Mouse (Mus musculus) urinary bladder, postnatal 10 days (tissue): Measurements from ENCODE around the gene Lmntd1.

Experiments used
- DNase-seq: peaks from one replicate; pipeline ENCODE4 v3.0.0; 2022; ENCODE audit warnings: low spot score

The Lmntd1 gene

GRCm38 (mm10) chr6:145614219-145614618 is at the start of gene Lmntd1:
TSS of gene Lmntd1 (minus strand) at chr6:145614319.
- DNase-seq, result no peak

- DNase-seq, result no peak
These were observed 46.8 kb upstream of the Lmntd1 start for GRCm38 (mm10) chr6:145660943-145661342.

GRCm38 (mm10) chr6:145659116-145659515 is 45.0 kb upstream of the Lmntd1 start:
- no peak for DNase-seq

DNA sequence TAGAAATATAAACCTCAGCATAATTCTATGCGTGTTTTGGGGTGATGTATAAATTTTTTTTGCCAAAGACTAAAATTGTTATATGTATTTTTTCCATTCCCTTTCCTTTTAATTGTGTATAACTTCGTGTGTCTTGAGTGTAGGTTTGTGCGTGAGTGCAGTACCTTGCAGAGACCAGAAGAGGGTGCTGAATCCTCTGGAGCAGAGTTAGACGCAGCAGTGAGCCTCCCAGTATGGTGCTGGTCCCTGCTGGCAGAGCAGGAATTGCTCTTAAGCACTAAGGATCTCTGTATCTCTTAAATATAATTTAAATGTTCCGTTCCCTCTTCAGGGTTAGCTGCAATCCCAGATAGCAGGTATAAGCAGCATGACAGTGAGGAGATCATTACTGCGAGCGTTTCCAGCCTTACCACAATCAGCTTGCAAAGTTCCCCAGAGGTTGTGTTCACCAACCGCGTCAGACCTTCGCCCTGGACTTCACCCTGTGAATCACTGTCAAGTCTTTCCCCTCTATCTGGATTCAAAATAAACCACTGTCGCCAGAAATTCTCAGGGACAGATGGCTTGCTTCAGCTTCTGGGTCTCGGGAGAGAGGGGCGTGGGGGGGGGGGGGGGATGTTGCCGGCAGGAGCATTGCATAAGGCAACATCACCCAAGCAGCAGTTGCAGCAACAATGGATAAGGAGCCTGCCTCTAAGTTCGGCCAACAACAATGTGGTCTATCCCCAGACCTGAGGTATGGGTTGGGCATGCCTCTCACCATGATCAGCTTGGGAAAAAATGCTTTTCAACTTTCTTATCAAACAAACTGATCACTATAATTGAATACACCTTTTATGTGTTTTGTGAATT is 42.8 kb upstream of the Lmntd1 start:
- DNase-seq, result no peak

DNA sequence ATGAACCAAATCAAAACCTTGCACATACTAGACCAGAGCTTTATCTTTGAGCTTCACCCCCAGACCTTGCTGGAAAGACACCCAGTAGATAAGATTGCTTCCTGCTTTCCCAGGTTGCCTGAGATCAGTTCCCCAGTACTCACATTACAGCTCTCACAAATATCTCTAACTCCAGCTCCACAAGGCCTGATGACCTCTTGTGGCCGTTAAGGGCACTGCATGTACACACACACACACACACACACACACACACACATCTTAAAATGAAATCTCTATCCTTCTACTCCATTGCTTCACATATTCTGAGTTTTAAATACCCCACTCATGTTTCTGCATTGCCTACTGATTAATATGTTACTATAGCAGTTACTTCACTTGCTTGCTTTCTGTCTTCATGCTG is 41.6 kb upstream of the Lmntd1 start:
- DNase-seq, result no peak

DNA sequence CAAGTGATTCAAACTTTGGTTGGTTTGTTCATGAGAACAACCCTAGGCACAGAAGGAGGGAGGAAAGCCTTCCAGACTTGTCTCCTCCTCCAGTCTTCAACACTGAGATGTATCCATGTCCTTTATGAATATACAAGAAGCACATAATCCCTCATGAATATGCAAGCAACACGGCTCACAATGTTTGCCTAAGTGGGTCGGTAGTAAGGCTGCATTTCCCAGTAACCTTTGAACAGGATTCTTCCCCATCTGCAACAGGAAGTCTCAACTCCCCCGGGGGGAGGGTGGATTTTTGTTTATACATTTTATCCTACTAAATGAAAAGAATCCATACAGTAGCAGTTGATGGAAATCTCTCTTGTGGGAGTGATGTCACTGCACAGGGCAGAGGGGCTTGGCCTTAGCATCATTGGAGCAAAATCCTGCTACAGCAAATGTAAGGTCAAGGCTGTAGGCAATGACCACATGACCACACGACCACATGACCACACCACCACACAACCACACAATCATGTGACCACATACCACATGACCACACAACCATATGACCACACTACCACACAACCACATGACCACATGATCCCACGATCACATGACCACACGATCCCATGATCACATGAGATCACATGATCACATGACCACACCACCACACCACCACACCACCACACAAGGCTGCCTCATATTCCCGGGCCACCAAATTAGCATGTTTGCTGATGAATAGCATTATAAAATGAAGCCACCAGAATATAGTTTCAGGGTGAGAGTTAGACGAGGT is 40.1 kb upstream of the Lmntd1 start:
- DNase-seq, result no peak

DNA sequence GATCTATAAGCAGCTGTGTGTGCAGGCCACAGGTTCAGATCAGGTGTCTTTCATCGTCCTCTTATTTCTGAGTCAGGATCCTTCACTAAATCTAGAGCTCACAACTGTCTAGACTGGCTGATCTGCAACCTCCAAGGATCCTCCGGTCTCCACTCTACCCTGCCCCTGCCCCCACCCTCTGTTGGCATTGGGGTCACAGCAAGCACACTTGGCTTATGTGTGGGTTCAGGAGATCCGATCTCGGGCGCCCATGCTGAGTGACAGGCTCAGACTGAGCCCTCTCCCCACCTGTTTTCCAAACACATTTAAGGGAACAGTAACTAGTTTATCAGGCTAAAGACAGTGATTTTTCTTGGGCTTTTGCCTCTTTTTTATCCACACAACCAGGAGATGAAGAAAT is 39.5 kb upstream of the Lmntd1 start:
- no peak for DNase-seq

- DNase-seq, result no peak
These were observed 38.9 kb upstream of the Lmntd1 start for GRCm38 (mm10) chr6:145652986-145653385.

- DNase-seq, result no peak
These were observed 37.9 kb upstream of the Lmntd1 start for GRCm38 (mm10) chr6:145651976-145652375.

DNA sequence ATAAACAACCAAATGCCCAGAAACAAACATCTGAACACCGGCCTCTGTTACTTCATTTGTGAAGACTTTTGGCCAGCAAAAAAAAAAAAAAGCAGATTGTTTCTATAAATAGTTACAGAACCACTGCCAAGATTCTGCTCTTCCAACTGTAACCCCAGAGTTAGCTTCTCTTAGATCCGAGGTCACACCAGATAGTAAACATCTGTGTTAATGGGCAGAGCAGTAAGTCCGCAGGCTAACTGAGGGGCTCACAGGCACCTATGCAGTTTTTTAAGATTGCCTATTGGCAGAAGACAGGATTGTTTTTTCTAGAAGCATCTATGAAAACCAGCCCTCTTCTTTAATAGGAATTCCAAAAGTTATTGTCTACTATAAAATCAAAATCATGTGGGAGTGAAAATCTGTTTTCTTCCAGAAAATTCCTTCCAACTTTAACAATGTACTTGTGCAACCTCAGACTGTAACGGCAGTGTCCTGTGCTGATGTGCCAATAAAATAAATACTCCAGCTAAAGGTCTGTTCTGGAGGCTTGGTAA is 26.9 kb upstream of the Lmntd1 start:
- DNase-seq, result no peak

DNA sequence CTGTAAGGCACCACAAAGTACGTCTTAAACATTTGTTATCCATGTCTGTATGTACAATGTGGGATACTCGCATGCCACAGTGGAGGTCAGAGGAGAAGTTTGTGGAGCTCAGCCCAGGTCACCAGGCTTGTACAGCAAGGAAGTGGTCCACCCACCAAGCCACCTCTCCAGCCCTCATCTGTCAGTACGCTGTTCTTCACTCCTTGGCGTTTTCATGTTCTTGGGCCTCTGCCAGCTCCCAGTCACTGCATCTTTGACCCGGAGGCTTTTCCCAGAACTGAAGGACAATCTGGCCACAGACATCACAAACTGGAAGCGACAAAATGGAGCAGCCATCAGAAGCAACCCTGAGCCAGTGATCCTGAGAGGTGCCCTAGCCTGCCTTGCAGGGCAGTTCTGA is 24.1 kb upstream of the Lmntd1 start:
- DNase-seq, result no peak

DNA sequence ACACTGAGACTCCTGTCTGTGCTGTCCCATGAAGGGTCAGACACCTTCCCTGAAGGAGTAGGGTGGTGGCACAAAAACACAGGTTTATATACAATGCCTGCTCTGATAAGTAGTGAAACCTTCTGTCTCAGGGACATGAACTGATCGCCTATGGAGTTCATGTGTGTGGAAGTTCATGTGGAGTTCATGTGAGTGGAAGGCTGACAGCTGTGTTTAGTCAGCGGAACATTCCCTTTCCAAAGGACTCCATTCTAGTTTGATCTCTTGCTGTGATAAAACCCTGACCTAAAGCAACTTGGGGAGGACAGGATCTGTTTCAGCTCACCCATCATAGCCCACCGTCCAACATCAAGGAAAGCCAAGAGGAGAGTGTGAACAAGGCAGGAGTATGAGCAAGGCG is 22.6 kb upstream of the Lmntd1 start:
- DNase-seq, result no peak

- no peak for DNase-seq
These were observed 20.3 kb upstream of the Lmntd1 start for GRCm38 (mm10) chr6:145634454-145634853.

GRCm38 (mm10) chr6:145630269-145630668 is 16.1 kb upstream of the Lmntd1 start:
- DNase-seq, result no peak

- DNase-seq, result no peak
These were observed 9.0 kb upstream of the Lmntd1 start for GRCm38 (mm10) chr6:145623141-145623540.

DNA sequence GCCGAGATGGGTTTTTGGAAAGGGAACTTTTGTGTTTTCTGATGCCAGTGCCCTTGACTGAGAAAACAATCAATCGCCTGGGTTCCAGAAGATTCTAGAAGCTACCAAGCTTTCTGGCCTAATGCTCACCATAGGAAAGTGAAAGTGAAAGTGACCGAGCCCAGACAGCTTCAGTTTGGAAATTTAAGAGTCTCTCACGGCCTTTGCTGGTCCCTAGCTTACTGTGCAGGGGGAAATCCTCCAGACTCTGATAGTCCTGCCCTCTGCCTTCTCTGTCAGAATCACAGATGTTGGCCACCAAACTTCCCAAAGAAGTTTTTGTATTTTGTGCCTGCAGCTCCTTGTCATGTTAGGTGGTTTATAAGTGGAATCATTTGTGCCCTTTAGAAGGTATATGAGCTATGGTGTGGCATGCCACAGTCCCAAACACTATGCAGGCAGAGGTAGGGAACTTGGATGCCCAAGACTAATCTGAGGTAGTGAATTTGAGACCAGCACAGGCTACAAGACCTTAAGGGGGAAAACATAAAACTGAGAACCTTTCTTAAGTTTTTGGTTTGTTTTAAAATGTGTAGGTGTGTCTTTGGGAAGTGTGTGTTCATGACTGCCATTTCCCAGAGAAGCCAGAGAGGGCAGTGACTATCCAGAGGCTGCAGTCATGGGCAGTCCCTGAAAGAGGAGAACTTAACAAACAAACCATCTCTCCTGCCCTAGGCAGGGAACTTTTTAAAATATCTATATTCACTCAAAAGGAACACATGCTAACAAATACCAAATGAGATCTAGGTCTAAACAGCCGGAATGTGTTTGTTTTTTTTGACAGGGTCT is 2.5 kb upstream of the Lmntd1 start:
- no peak for DNase-seq

- no peak for DNase-seq
These were observed 1.6 kb upstream of the Lmntd1 start, which contains the start of gene Tuba3b for GRCm38 (mm10) chr6:145615666-145616210. TSS of gene Tuba3b (plus strand) at chr6:145615757.

DNA sequence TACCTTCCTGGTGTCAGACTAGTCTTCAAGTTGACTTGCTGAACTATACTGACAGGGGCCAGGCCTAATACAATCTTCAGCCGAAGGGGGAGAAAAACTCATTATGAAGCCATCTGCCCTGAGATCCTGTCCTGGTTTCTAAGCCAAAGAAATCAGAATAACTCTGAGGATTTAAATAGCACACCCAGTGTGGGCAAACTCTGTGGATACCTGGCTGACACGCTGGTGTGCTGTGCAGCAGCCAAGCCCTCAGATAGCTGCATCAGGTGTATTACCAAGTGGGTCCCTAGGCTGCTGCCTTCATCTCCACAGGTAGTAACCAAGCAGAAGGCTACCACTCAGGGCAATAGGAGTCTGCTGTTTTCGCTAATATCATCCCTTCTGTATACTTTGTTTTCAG is 1.5 kb downstream of the Lmntd1 start:
- no peak for DNase-seq

- DNase-seq, result no peak
These were observed 3.2 kb downstream of the Lmntd1 start for GRCm38 (mm10) chr6:145610901-145611300.

GRCm38 (mm10) chr6:145608693-145609092 is 5.4 kb downstream of the Lmntd1 start:
- no peak for DNase-seq

DNA sequence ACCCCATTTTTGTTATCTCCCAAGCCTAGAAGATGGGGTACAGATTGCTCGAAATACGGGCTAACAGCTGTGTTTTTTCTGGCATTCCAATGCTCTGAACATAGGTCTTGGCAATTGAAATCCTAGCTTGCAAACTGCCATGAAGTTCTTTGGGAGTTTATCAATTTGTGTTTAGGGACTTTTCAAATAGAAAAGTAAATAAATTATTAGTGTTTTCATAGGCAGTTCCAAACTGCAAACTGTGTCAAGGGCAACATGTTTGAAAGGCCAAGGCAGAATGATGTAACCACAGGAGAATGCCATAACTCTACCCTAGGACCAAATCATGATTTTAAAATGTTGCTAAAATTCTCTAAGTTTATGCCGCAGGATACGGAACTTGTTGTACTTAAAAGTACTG is 6.4 kb downstream of the Lmntd1 start:
- DNase-seq, result no peak

GRCm38 (mm10) chr6:145605203-145605602 is 8.9 kb downstream of the Lmntd1 start:
- DNase-seq, result no peak
